Mouse (Mus musculus): ENCODE measurements around the gene Gba2.
"Not testable (repeated sequence)": the region's sequence is repeated elsewhere in the genome, so short reads cannot be mapped to it uniquely, and the experiment has no call there.

Gba2 gene

DNA sequence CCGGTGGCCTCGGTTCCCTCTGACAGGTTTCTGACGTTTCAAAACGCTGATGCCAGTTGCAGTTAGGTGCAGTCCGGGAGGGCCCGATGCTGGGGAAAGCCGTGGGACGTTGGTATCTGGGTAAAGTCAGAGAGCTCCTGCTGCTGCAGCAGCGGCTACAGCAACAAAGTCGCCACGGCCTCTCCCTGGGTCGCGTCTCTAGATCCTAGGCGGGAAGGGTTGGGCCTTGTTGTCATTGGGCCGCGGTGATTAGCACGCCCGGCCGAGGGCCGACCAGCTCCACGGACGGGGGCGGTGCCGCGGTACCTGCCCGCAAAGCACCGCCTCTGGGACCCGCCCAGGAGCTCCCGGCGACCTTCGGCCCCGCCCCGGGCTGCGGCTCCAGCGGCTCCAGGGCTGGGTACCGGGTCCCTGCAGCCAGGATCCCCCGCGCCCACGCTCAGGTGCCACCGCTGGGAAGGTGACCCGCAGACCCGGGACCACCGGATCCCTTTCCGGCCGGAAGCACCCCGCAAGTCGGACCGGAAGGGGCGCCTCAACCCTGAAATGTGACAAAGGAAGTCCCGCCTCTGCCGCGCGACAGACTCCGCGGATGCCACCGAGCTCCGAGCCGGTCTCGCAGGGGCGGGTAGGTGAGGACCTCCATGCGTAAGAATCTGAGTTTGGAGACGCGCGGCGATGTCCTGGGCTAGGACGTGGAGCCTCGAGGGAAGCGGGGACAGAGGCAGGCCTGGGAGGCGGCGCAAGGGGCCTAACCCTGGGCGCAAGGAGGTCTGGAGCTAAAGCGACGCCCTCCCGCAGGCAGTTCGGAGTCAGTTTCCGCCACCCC, at the start of gene Gba2, which contains the start of gene Rgp1:
Gene Gba2, minus strand, starts transcription at position 498 of the 829 bp plus-strand sequence.
Gene Rgp1, plus strand, starts transcription at position 340 of the 829 bp plus-strand sequence.
- peak; percentile 95 for DNase-seq

GRCm38 (mm10) chr4:43620146-43620778, 41.6 kb upstream of the Gba2 start:
- DNase-seq = no peak

DNA sequence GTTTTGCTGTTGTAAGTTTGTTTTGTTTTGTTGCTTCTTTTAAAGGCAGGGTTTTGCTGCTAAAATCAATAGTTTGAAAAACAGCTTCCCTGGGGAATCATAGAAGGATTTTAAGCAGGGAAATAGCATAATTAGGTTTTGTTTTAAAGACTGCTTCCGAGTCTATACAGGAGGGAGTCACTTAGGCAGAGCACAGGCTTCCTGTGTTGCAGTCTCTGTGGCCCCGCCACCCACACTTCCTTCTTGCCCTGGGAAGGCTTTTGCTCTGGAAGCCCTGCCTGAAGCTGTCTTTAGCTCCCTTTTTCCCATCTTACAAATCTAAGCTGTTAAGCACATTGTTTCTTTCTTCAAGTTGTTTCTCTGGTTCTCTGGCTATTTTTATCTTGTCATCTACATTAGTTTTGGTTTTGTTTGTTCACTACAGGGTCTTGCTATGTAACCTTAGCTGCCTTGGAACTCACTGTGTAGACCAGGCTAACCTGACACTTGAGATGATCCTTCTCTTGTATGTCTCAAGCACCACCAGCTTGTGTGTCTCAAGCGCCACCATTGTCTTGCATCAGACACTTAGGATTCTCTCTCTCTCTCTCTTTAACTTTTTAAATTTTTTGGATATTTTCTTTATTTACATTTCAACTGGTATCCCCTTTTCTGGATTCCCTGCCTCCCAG, 34.5 kb upstream of the Gba2 start:
- DNase-seq = no peak

- DNase-seq = no peak
These were observed 33.9 kb upstream of the Gba2 start for GRCm38 (mm10) chr4:43612534-43612933.

DNA sequence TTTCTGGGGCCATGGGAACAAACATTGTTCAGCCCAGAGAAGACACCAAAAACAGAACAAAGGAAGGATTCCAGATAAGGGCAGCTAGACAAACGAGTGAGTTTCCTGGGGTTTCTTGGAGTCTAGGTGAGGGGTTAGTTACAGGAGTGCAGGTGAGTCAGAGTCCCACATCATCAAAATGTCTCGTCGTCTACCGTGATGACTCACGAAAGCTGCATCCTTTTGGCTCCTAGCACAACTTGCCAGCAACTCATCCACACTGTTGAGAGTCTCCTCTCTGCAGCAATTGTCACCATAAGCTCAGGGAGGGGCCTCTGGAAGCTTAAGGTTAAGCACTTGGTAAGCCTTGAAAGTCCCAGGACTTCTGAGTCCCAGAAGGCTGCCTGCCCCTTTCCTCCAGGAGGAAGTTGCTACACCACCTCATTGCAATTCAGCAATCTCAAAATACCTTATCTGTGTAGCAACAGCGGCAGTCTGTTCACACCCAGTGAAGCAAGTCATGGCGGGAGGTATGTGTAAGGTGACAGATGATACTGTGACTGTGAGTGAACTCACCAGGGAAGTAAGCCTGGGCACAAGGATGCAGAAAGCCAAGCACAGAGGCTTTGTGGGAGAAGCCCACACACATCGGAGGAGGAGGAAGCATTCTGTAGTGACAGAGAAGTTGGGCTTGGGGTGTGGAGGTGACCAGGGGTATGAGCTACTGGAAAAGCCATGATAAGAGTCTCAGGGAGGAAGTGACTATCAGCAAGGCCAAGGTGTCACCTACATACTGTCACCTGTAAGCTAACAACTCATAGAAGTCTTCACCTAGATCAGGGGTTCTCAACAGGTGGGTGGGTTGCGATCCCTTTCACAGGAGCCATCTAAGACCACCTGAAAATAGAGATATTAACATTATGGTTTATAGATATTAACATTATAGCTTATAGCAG, 26.3 kb upstream of the Gba2 start:
- no peak for DNase-seq

GRCm38 (mm10) chr4:43604099-43604498, 25.4 kb upstream of the Gba2 start:
- no peak for DNase-seq

DNA sequence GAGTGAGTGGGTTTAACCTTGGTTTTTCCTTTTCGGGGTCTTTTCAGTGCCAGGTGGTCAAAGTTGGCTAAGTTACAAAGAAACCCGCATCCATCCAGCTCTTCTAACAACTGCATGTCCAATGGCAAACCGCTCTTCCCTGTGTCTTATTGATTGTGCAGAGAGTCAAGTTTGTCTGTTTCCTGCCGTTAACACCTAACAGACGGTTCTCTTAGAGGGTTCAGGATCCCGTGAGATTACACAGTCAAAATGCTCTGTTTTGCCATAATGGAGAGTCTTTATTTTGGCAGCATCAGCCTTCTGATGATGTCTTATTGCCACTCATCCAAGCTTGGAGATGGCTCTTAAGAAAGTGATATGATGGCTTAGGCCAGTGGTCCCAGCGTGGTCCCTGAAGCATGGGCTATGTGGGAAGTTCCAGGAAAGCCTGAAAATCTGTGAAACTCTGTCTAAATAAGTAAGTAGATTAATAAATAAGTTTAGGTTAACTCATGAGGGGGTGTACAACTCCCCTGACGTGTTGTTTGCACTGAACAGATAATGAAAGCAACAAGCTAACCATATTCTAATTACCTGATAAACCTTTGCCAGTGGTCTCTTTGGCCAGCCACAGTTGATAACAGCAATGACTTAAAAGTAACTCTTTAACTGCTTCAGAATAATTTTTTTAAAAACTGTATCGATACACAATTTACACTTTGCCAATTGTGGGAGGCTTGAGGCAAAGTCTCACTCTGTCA, 21.7 kb upstream of the Gba2 start:
- DNase-seq = no peak

DNA sequence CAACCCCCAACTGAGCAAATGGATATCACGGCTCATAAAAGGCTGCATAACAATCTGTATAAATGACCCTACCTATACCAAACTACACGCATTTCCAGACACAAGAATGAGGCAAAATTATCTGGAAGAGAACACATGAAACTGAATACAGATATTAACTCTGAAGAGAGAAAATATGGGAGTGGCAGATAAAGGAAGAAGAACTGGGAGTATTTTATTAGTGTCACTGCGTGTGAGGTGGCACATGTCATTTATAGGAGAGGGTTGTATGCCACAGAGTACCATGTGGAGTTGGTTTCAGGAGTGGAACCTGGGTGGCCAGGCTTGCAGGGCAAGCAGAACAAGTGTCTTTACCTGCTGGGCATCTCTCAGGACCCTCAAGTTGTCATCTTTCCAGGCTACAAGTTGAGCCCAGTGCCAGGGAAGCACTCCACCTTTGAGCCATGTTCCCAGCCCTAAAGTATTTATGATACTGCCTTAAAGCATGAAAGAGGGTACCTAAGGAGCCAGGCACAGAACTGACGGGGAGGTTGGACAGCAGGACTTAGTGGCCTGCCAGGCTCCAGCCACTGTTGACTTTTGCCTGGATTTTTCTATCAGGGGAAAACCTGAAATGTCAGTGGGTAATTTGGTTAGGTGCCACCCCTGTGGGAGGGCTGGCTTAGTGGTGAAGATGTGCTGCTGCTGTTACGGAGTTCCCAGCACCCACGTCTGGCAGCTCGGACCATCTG, 20.1 kb upstream of the Gba2 start:
- DNase-seq = no peak

- DNase-seq = no peak
These were observed 19.5 kb upstream of the Gba2 start for GRCm38 (mm10) chr4:43598200-43598599.

GRCm38 (mm10) chr4:43596597-43596996, 17.9 kb upstream of the Gba2 start:
- DNase-seq = not testable (repeated sequence)

DNA sequence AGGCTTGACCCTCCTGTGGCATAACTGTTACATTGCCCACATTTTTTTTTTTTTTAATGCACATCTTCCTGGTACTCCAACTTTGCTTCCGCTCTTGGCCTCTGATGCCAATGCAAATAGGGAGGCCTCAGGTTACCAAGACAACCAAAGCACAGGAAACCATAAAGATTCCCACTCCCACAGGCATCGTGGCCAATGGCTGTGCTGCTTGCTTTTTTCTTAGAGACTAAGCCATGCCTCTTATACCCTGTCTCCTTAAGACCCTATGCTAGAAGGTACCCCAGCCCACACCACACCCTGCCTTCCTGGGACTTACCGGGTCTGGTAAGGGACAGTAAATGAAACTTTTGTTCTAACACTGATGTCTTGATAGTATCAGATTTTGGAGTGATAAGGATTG, 14.8 kb upstream of the Gba2 start:
- DNase-seq = no peak

- DNase-seq = no peak
These were observed 13.3 kb upstream of the Gba2 start for GRCm38 (mm10) chr4:43591961-43592360.

- DNase-seq = no peak
These were observed 12.9 kb upstream of the Gba2 start for GRCm38 (mm10) chr4:43591543-43591942.

DNA sequence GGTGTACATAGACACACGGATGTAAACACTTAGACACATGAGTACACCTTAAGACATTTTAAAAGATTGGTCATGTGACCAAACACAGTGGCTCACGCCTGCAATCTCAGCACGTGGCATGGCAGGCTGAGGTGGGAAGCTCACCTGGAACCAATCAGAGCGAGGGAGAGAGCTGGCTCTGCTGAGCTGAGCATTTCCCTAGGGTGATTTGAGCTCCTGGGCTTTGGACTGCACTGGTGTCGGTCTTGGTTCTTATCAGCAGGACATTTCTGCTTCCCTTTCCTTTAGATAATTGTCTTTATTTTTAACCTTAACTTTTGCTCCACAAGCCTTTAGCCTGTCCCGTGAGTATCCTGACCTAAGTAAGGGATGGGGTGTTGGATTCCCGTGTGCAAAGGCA, 9.0 kb upstream of the Gba2 start:
- DNase-seq = no peak

DNA sequence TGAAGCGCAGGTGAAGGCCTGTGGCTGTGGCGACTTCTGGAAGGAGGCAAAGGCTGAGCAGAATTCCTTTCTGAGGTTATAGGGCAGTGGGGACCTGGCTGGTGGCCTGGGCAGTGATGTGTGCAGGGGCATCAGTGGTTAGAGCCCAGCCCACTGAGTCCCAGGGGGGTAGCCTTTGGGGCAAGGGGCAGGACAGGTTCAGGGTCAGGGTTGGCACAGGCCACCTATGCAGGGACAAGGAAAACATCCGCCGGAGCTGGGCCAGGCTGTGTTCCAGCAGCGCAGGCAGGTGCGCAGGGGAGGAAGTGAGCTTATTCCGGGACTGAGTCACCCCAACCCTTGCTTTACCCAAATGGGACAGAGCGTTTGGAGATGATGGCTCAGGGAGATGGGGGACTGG, 7.7 kb upstream of the Gba2 start:
- DNase-seq = peak; percentile 79

DNA sequence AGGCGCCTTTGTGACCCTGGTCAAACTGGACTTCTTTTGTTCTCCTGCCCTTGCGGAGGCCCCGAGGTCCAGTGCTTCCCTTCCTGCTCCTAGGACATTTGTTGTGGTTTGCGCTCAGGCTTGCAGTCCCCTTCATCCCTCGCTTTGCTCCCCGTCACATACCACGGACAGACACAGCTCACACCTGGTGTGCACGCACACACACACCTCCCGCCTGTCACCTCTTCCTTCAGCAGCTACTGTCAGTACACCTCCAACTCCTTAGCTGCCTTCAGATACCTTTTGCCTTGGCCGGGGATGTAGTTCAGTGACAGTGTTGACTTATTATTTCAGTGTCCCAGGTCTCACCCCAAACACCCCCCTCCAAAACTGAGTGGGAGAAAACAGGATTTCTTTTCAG, 7.0 kb upstream of the Gba2 start:
- DNase-seq = no peak

DNA sequence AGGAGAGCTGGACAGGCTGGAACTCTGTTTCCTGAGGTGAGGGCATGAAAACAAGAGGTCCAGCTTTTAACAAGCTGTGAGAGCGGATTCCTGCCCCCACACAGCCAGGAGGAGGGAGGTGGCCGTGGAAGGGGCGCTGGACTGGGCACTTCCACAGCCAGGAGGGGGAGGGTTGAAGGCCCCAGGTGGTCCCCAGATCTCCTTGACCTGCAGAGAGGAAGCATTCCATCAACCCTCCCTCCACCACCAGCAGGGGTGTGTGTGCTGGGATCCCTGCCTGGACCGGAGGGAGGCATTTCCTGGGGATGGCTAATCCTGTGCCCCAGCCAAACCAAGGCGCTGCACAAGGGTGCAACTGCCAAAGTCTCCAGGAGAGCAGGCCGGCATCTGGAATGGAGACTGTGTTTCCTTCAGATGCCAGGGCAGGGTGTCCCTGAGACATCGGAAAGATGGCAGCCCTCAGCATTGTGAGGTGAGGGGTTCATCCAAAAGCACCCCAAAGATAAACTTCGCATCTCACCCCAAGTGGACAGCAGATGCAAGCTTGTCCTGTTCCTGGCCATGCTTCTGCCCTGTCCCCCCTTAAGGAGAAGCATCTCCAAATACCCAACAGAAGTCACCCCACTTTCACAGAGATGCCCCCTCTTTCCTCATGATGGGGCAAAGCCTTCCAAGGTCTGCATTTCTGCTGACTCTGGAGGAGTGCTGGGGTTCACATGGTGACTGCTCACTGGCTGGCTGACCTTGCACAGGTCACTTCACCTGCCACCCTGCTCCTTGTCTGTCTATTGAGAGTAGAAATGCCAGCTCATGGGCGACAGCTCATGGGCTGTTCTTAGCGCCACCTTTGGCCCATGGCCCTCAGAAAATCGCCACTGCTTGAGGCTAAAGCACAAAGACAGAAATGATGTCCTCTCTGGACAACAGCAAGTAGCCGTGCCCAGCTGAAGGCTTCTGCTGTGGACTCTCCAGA, 6.1 kb upstream of the Gba2 start, which contains the start of gene Msmp:
Gene Msmp, minus strand, starts transcription at position 51 of the 973 bp plus-strand sequence.
- DNase-seq = peak; percentile 51

DNA sequence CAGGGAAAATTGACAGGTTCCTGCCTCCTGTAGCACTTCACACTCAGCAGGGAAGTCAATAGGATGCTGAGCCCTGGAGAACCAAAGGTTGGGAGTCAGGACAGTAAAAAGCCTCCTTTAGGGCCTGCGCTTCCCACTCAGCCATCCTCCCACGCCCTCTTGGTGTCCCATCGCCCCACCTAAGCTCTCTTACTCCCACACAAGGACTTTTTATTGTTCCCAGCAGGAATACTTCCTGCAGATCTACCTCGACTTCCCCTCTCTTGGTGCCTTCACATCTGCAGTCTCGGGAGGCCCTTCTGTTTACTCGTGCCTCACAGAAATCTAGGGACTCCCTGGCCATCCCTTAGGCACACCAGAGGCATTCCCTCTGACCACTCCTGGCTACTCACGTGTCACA, 4.7 kb upstream of the Gba2 start:
- DNase-seq = no peak

DNA sequence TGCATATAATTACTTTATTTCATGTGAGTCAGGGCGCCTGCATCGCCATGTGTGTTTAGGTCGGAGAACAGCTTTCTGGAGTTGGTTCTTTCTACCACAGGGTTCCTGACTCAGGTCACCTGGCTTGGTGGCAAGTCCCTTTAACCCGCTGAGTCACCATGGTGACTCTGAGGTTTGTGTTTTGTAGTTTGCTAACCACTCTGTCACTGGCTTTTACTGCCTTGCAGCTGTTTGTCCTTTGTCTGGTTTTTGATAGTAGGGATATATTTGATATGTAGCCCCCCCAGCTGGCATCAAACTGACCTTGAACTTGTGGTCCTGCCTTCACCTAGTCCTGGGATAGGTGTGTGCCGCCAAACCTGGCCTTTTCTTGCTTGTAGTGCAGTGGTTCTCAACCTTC, 3.6 kb upstream of the Gba2 start:
- DNase-seq = no peak

DNA sequence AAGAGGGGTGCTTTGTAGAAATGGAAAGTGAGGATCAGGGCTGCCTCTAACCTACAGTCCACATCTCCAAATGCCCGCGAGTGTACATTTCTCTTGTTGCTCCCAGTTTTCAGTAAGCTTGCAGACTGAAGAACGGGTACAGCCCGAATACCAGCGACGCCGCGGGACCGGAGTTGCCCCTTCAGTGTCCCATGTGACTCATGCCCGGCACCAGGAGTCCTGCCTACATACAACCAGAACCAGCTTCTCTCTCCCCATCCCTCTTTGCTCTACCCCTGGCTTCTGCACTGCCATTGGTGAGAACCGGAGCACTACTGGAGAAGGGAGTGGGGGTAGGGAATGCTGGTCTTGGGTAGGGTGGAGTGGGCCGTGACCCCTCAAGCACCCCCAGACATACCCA, 2.7 kb upstream of the Gba2 start:
- DNase-seq = no peak
